Mouse (Mus musculus): ENCODE measurements around the gene Smco4.
"Not testable (repeated sequence)": the region's sequence is repeated elsewhere in the genome, so short reads cannot be mapped to it uniquely, and the experiment has no call there.

Gene Smco4

GRCm38 (mm10) chr9:15493235-15493924, at the start of gene Smco4:
Gene Smco4 (plus strand): TSS chr9:15493432.
- DNase-seq (ENCODE audit: low spot score) = peak; percentile 82

- no peak for DNase-seq (ENCODE audit: low spot score)
Measured at GRCm38 (mm10) chr9:15447397-15447796, 45.8 kb upstream of the Smco4 start.

- DNase-seq (ENCODE audit: low spot score) = no peak
Measured at GRCm38 (mm10) chr9:15450921-15451320, 42.3 kb upstream of the Smco4 start.

GRCm38 (mm10) chr9:15472256-15472655, 21.0 kb upstream of the Smco4 start:
- DNase-seq (ENCODE audit: low spot score) = peak; percentile 7

- peak; percentile 25 for DNase-seq (ENCODE audit: low spot score)
Measured at GRCm38 (mm10) chr9:15473206-15473605, 20.0 kb upstream of the Smco4 start.

- DNase-seq (ENCODE audit: low spot score) = peak; percentile 41
Measured at GRCm38 (mm10) chr9:15477556-15477955, 15.7 kb upstream of the Smco4 start.

GRCm38 (mm10) chr9:15487682-15488424, 5.4 kb upstream of the Smco4 start:
- no peak for DNase-seq (ENCODE audit: low spot score)

GRCm38 (mm10) chr9:15489293-15489692, 3.9 kb upstream of the Smco4 start:
- no peak for DNase-seq (ENCODE audit: low spot score)

- DNase-seq (ENCODE audit: low spot score) = peak; percentile 32
Measured at GRCm38 (mm10) chr9:15490331-15491100, 2.7 kb upstream of the Smco4 start.

- peak; percentile 31 for DNase-seq (ENCODE audit: low spot score)
Measured at GRCm38 (mm10) chr9:15491686-15492085, 1.5 kb upstream of the Smco4 start.

- no peak for DNase-seq (ENCODE audit: low spot score)
Measured at GRCm38 (mm10) chr9:15492401-15492800, 831 bp upstream of the Smco4 start.

GRCm38 (mm10) chr9:15493925-15494558, 810 bp downstream of the Smco4 start:
- peak; percentile 80 for DNase-seq (ENCODE audit: low spot score)

- DNase-seq (ENCODE audit: low spot score) = not testable (repeated sequence)
Measured at GRCm38 (mm10) chr9:15495281-15495680, 2.0 kb downstream of the Smco4 start.

- DNase-seq (ENCODE audit: low spot score) = no peak
Measured at GRCm38 (mm10) chr9:15495921-15496577, 2.8 kb downstream of the Smco4 start.

- no peak for DNase-seq (ENCODE audit: low spot score)
Measured at GRCm38 (mm10) chr9:15500025-15500424, 6.8 kb downstream of the Smco4 start.

- no peak for DNase-seq (ENCODE audit: low spot score)
Measured at GRCm38 (mm10) chr9:15501319-15502256, 8.4 kb downstream of the Smco4 start.

- no peak for DNase-seq (ENCODE audit: low spot score)
Measured at GRCm38 (mm10) chr9:15502476-15502875, 9.2 kb downstream of the Smco4 start.

GRCm38 (mm10) chr9:15503307-15503706, 10.1 kb downstream of the Smco4 start:
- no peak for DNase-seq (ENCODE audit: low spot score)

- no peak for DNase-seq (ENCODE audit: low spot score)
Measured at GRCm38 (mm10) chr9:15503827-15504226, 10.6 kb downstream of the Smco4 start.

GRCm38 (mm10) chr9:15505288-15505687, 12.1 kb downstream of the Smco4 start:
- DNase-seq (ENCODE audit: low spot score) = no peak

- no peak for DNase-seq (ENCODE audit: low spot score)
Measured at GRCm38 (mm10) chr9:15506863-15507262, 13.6 kb downstream of the Smco4 start.
